Mouse (Mus musculus) c-Kit-positive CD71-positive TER-119-negative erythroid progenitor cells, embryonic 14.5 days (primary cell): ENCODE results near the gene Ryr2.
"Not testable (repeated sequence)": the region's sequence is repeated elsewhere in the genome, so short reads cannot be mapped to it uniquely, and the experiment has no call there.

ENCODE experiments used
- DNase-seq: peaks from one replicate; pipeline ENCODE4 v3.0.0-alpha.2; 2013; ENCODE audit warnings: low read depth

Gene Ryr2

DNA sequence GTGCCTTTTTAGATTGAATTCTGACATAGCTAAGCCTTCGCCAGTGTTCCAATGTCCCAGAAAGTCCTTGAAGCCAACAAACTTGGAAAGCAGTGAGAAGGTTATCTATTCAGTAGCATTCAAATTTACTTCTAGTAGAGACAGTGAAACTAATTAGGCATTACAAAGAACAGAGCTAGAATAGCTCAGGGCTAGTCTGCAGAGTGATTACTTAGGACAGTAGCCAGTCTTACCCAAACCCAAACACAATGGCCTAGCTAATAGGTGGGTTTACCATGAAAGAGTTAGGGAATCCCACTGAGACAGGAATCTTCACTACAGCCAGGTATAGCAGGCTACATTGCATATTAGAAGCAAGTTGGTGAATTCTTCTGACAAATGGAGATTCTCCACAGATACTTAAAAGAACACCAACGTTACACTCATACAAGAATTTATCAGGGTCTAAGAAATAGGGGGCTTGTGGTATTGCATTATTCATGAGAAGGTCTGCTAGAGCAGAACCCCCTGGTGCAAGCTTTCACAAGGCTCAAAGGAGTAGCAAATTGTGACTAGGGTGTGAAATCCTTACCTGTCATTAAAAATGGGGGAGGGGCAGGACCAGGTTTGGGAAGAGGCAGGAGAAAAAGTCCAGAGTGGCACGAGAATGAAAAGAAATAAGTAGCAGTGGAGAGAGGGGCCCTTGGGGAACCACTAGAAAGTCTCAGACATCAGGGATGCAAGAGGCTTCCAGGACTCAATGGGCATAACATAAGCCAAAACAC, 172.3 kb downstream of the Ryr2 start:
- DNase-seq, result not testable (repeated sequence)

- no peak for DNase-seq
These were observed 173.4 kb downstream of the Ryr2 start for GRCm38 (mm10) chr13:11933334-11933733.

DNA sequence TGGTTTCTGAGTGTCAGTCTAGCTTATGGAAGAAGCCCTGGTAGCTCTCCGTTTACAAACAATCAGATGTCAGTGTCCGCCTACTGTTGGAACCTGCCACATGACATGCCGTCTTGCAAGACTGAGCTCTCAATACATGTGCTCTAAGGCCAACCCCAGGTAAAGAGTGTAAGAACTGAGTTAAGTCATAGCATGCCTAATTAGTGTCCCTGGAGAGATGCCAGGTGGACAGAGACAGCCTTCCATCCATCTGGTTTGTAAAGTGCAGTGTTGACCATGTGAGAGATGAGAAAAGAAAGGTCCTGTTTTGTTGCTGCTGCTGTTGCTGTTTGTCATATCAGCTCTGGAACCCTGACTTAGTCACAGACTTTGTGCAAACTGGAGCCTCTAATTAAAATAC, 178.0 kb downstream of the Ryr2 start:
- no peak for DNase-seq

- DNase-seq, result no peak
These were observed 179.0 kb downstream of the Ryr2 start for GRCm38 (mm10) chr13:11927727-11928126.

DNA sequence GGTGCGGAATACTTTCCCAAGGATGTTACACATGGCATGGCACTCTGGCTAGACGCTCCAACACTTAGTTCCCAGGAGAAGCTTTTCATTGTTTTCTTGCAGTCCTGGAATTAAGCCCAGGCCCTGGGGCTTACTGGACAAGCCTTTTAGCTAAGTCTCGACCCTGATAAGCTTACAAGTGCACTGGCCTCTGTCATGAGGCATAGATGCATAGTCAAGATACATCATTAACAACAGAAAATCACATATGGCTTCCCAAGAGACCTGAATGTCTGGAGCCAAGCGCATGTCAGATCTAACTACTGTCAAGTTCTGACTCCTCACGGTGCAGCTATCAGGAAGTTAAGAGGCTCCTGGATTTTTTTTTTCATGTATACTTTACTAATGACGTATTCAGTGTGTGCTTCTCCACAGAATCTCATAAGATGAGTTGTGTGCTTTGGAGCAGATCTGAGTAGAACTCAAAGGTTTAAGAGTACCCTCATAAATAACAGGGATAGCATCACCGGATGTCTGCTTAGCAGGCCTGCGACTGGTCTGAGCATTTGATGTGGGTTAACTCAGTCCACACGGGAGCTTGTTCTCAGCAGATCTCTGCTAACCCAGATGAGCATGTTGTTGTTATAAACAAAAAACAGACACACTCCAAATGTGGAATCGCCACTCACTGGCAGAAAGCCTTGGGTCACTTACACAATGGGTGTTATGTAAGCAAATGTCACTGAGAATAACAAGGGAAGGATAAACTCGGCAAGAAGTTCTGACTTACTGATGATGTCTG, 179.8 kb downstream of the Ryr2 start:
- DNase-seq, result no peak

DNA sequence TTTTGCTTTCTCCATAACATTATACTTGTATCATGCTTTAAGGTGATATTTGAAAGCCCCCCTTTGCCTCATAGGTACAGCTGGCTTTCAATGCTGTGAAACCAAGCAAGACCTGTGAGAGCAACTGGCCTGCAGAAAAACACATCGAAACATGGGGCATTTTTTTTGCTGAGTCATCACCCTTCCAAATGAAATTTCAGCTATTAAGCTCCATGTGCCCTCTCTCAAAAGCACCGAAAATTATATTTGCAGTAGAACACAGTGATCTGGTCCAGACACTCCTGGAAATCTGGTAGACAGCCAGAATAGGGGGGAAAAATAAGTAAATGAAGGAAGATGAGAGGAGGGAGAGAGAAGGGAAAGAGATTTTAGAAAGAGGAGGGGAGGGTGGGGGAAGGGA, 180.5 kb downstream of the Ryr2 start:
- no peak for DNase-seq

- DNase-seq, result no peak
These were observed 182.0 kb downstream of the Ryr2 start for GRCm38 (mm10) chr13:11924732-11925131.

GRCm38 (mm10) chr13:11920495-11920894, 186.2 kb downstream of the Ryr2 start:
- DNase-seq, result no peak

- no peak for DNase-seq
These were observed 187.3 kb downstream of the Ryr2 start for GRCm38 (mm10) chr13:11919448-11919847.

GRCm38 (mm10) chr13:11915619-11916018, 191.1 kb downstream of the Ryr2 start:
- no peak for DNase-seq

- DNase-seq, result no peak
These were observed 192.1 kb downstream of the Ryr2 start for GRCm38 (mm10) chr13:11914682-11915081.

- DNase-seq, result no peak
These were observed 194.5 kb downstream of the Ryr2 start for GRCm38 (mm10) chr13:11912208-11912607.

DNA sequence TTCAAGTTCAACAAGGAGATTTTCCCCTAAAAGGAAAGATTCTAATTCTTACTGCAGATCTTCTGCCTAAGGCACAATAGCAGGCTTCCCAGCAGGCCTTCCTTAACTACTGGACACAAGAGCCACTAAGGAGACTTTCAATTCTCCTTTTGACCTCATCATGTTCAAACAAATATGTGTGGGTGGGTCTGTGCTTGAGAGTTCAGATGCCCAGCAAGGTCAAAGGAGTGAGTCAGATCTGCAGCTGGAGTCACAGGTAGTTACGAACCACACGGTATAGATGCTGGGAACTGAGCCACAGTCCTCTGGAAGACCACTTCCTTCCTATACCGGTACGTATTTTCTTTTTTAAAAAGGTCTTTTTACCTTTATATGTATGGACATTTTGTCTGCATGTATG, 198.6 kb downstream of the Ryr2 start:
- no peak for DNase-seq

DNA sequence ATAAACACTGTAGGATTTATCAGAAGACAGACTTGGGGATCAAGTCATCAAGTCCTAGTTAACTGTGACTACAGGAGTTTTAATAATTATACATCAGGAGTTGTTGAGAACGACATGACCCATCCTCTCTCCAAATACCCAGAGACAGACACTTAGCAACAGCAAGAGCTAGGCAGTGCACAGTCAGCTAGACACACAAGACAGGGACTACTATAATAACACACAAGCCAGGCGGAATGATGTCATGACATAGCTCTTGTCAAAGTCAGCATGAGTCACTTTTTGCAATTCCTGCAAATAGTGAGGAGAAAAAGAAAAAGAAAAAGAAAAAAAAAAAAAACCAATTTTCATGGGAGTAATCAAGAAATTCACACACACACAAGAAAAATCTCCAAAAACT, 201.6 kb downstream of the Ryr2 start:
- no peak for DNase-seq

- no peak for DNase-seq
These were observed 203.5 kb downstream of the Ryr2 start for GRCm38 (mm10) chr13:11903272-11903671.

DNA sequence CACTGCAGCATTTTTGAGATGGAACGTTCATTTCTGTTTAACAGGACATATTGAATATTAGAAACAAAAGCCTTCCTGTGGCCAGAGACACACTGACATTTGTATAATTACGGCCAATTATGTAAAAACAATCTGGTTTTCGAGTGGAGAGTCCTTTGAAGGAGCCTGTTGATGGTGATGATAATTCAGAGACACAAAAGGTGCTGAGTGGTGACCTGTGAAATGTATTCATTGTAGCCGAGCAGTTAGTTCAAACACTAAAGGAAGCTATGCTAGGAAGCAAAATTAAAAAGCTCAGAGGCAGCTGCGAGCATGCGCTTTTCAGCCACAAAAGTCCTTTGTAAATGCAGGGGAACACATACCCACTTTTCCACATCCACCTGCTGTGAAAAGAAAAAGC, 203.9 kb downstream of the Ryr2 start:
- no peak for DNase-seq

- DNase-seq, result no peak
These were observed 206.1 kb downstream of the Ryr2 start for GRCm38 (mm10) chr13:11900631-11901030.

DNA sequence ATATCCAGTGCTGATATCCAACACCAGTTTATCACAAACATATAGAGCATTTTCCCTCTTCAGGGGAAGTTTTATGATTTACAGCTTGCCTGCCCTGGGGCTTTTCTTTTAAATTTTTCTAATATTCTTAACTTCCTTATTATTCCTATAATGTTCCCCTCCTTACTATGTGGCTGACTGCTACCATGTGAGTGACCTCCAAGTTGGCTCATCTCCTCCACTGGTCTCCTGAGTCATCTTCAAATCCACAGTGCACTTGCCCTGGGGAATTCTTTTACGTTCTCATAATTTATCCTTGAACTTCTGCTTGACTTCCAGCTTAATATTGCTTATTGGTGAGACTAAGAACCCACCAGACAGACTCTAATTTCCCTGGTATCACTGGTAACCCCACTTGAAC, 211.1 kb downstream of the Ryr2 start:
- DNase-seq, result no peak

DNA sequence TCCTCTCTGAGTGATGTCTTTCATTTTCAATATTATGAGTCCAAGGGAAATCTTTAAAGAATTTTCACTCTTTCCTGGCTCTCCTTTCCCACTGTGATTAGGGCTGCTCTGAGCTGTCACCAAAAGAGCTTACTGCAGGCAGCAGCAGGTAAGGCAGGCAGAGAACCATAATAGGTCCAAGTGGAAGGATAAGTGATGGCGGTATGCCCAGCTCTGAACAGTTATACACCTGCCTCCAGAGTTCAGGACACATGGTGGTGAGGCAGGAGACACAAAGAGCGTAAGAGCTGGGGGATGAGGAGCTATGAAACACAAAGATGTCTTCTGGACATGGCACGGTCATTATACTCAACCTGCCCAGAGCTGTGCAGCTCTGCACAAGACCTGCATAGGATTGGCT, 215.0 kb downstream of the Ryr2 start:
- DNase-seq, result no peak

DNA sequence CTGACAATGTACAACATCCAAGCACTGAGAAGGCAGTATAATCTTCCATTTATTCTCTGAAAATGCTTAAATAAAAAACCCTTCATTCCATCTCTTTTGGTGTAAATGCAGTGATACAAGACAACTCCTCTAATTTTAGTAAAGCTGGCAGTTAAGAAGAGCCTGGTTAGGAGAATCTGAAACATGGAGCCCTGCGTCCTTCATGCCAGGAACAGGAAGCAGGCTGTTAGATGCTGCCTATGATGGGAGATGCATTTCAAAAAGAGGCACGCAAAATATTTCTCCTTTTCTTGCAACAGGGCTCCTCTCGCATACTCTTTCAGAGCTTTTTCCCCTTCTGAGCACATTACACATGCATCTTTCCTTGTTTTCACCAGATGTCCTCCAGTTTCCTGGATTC, 215.6 kb downstream of the Ryr2 start:
- DNase-seq, result no peak

GRCm38 (mm10) chr13:11884175-11884574, 222.6 kb downstream of the Ryr2 start:
- DNase-seq, result no peak

- no peak for DNase-seq
These were observed 224.4 kb downstream of the Ryr2 start for GRCm38 (mm10) chr13:11882359-11882758.

- DNase-seq, result no peak
These were observed 226.1 kb downstream of the Ryr2 start for GRCm38 (mm10) chr13:11880503-11881227.
